Mouse (Mus musculus) stomach, postnatal 0 days (tissue): ENCODE measurements around the gene Gpc2.

Experiments
- CTCF ChIP-seq: IDR thresholded peaks from 2 replicates; pipeline ENCODE4 v1.5.1; 2016; ENCODE audit warnings: antibody characterized with exemption, low read depth, mild to moderate bottlenecking, moderate library complexity
- EP300 ChIP-seq: optimal IDR thresholded peaks from 2 replicates; pipeline ENCODE3; 2016; ENCODE audit warnings: antibody characterized with exemption

GRCm38 (mm10) chr5:138262001-138262400, 17.8 kb downstream of the Gpc2 start:
- TF ChIP-seq CTCF = no peak
- no peak for TF ChIP-seq EP300
